Mouse (Mus musculus): ENCODE measurements around the gene Fktn. TPM values are rescaled to one million over a fixed set of nuclear protein-coding genes. Genes with fewer than 3 reads are reported as not detected.

Gene Fktn
- polyA plus RNA-seq, 1 experiment from 2014 or later: 3.4 TPM

DNA sequence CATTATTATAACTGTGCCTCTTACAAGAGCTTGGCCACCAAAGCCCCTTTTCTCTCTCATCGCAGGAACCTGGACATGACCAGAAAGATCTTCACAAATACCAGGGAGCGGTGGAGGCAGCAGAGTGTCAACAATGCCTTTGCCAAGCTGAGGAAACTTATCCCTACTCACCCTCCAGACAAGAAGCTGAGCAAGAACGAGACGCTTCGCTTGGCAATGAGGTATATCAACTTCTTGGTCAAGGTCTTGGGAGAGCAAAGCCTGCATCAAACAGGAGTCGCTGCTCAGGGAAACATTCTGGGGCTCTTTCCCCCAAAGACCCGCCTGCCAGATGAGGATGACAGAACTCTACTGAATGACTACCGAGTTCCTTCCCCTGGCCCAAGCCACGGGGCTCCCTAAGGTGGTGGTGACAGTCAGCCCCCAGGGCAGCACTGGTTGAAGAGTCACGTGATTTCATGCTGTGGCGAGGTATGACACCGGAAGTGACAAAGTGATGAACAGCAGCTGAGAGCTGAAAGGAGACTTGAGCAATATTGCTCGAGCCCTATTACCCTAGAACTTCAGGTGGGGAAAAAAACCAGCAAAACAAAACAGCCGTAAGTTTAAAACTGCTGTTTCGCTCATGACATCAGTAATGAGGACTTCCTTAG, 72.1 kb downstream of the Fktn start:
- no peak overlapping the region for H3K4me3 ChIP-seq (ENCODE audit: low read depth, low read length)
- H3K9ac ChIP-seq (ENCODE audit: low read depth, low read length): no peak overlapping the region
- WGBS (ENCODE audit: insufficient replicate concordance): 54% methylated on average over 15 of the region's 15 CpGs
- no peak for ATAC-seq (ENCODE audit: low read depth)
- no peaks in the 10 kb centered on the region for H3K4me1 ChIP-seq (ENCODE audit: control insufficient read depth, low read depth, low read length)
- H3K4me2 ChIP-seq (ENCODE audit: low read depth, low read length): no peak overlapping the region
- no peaks in the 10 kb centered on the region for H3K9me3 ChIP-seq (replicated peaks; ENCODE audit: control insufficient read depth, low read length)
- H3K36me3 ChIP-seq (ENCODE audit: control insufficient read depth, insufficient read depth): no peaks in the 10 kb centered on the region
- no peak overlapping the region for H3K27ac ChIP-seq (ENCODE audit: low read length)
- H3K27me3 ChIP-seq (ENCODE audit: control insufficient read depth, insufficient read depth, low read depth, low read length): no peaks in the 10 kb centered on the region

DNA sequence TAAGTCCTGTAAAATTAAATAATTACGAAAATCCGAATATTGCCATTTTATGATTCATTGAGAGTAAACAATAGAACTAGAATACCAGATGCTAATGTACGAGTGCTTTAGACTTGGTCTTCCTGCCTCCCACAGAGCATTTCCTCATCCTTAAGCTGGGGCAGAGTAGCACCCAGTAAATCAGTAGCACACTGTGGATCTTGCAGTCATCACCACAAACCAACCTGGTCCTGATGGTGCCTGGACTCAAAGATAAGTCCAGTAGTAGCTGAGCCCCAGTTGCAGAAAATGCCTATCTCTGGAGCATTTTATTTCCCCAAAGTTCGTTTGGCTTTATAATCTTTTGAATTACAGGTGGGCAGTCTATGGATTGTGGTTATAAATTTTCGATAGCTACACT, 73.1 kb downstream of the Fktn start:
- Histone ChIP-seq H3K4me1 (ENCODE audit: control insufficient read depth, low read depth, low read length) (no peaks in the 10 kb centered on the region), H3K27me3 (ENCODE audit: control insufficient read depth, insufficient read depth, low read depth, low read length) (no peaks in the 10 kb centered on the region), H3K4me3 (ENCODE audit: low read depth, low read length) (no peak overlapping the region), H3K9me3 (replicated peaks; ENCODE audit: control insufficient read depth, low read length) (no peaks in the 10 kb centered on the region), H3K36me3 (ENCODE audit: control insufficient read depth, insufficient read depth) (no peaks in the 10 kb centered on the region), H3K9ac (ENCODE audit: low read depth, low read length) (no peak overlapping the region), H3K27ac (ENCODE audit: low read length) (no peak overlapping the region), H3K4me2 (ENCODE audit: low read depth, low read length) (no peak overlapping the region)
- no peak for ATAC-seq (ENCODE audit: low read depth)
- 40% methylated on average over 5 of the region's 5 CpGs for WGBS (ENCODE audit: insufficient replicate concordance)

DNA sequence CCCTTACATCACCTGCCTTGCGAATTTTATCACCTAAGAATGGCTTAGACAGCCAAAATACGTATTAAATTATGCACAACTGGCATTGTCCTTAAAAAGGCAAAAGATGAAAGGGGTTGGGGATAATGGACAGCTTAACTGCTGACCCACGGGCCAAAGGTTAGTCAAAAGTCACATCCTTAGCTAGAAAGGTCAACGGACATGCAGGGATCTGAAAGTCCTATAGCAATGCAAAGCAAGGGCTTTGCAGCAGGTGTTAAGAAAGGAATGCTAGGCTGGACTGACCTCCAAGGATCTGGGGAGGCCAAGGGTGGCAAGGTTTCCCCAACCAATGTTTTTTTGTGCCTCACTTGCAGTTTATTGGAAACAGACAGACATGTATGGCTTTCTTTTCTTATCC, 75.5 kb downstream of the Fktn start:
- no peak for ATAC-seq (ENCODE audit: low read depth)
- H3K27ac ChIP-seq (ENCODE audit: low read length): no peak overlapping the region
- no peaks in the 10 kb centered on the region for H3K4me1 ChIP-seq (ENCODE audit: control insufficient read depth, low read depth, low read length)
- no peak overlapping the region for H3K4me3 ChIP-seq (ENCODE audit: low read depth, low read length)
- no peaks in the 10 kb centered on the region for H3K27me3 ChIP-seq (ENCODE audit: control insufficient read depth, insufficient read depth, low read depth, low read length)
- H3K36me3 ChIP-seq (ENCODE audit: control insufficient read depth, insufficient read depth): no peaks in the 10 kb centered on the region
- no peak overlapping the region for H3K4me2 ChIP-seq (ENCODE audit: low read depth, low read length)
- H3K9me3 ChIP-seq (replicated peaks; ENCODE audit: control insufficient read depth, low read length): no peaks in the 10 kb centered on the region
- no peak overlapping the region for H3K9ac ChIP-seq (ENCODE audit: low read depth, low read length)
- 31% methylated on average over 4 of the region's 4 CpGs for WGBS (ENCODE audit: insufficient replicate concordance)

DNA sequence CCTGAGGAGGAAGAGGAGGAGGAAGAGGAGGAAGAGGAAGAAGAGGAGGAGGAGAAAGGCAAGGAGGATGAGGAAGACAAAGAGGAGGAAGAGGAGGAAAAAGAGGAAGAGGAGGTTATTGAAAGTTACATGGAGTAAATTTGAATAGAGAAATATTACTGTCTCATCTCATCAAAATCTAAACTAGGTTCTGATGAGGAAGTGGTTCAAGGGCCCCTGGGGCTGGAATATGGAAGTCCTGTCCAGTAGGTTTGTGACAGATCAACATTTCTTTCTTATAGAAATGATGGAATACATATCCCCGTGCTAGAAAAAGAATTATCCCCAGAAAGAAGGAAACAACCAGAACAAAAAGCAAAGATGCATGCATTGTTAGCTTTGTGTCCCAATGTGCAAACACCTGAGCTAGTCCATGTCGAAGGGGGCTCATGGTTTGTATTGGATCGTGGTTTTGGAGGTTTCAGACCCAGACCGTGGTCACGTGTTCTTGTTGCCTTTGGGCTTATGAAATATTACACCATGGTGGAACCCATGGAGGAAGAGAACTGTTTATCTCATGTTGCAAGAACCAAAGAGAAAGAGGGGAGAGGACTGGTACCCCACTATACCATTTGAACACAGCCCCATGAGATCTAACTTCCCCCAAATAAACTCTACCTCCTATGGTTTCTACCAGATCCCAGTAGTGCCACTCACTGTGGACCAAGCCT, 80.6 kb downstream of the Fktn start:
- 40% methylated on average over 5 of the region's 5 CpGs for WGBS (ENCODE audit: insufficient replicate concordance)
- H3K9me3 ChIP-seq (replicated peaks; ENCODE audit: control insufficient read depth, low read length): no peaks in the 10 kb centered on the region
- no peak for ATAC-seq (ENCODE audit: low read depth)
- H3K4me1 ChIP-seq (ENCODE audit: control insufficient read depth, low read depth, low read length): no peaks in the 10 kb centered on the region
- H3K4me3 ChIP-seq (ENCODE audit: low read depth, low read length): no peak overlapping the region
- H3K27ac ChIP-seq (ENCODE audit: low read length): no peak overlapping the region
- H3K36me3 ChIP-seq (ENCODE audit: control insufficient read depth, insufficient read depth): no peaks in the 10 kb centered on the region
- no peak overlapping the region for H3K9ac ChIP-seq (ENCODE audit: low read depth, low read length)
- H3K27me3 ChIP-seq (ENCODE audit: control insufficient read depth, insufficient read depth, low read depth, low read length): no peaks in the 10 kb centered on the region
- H3K4me2 ChIP-seq (ENCODE audit: low read depth, low read length): no peak overlapping the region

DNA sequence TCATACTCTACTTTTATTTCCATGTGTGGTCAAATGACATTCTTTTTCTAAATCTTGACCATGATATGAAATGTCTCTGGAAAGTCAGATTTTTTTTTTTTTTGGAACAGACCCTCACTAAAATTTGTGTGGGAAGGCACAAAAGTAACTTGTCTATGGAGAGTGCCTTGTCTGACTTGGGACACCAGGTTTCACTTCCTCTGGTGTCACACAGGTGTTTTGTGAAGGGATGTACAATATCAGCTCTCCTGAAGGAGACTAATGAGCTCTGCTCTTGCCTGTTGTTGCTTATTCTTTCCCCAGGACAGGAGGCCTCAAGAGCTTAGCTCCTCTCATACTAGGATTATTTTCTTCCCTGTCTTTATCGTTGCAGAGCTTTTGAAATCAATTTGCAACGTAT, 81.3 kb downstream of the Fktn start:
- no peaks in the 10 kb centered on the region for H3K9me3 ChIP-seq (replicated peaks; ENCODE audit: control insufficient read depth, low read length)
- no peaks in the 10 kb centered on the region for H3K27me3 ChIP-seq (ENCODE audit: control insufficient read depth, insufficient read depth, low read depth, low read length)
- no peak overlapping the region for H3K4me3 ChIP-seq (ENCODE audit: low read depth, low read length)
- 47% methylated on average over 2 of the region's 2 CpGs for WGBS (ENCODE audit: insufficient replicate concordance)
- H3K27ac ChIP-seq (ENCODE audit: low read length): no peak overlapping the region
- no peak overlapping the region for H3K9ac ChIP-seq (ENCODE audit: low read depth, low read length)
- no peak overlapping the region for H3K4me2 ChIP-seq (ENCODE audit: low read depth, low read length)
- H3K4me1 ChIP-seq (ENCODE audit: control insufficient read depth, low read depth, low read length): no peaks in the 10 kb centered on the region
- no peak for ATAC-seq (ENCODE audit: low read depth)
- H3K36me3 ChIP-seq (ENCODE audit: control insufficient read depth, insufficient read depth): no peaks in the 10 kb centered on the region

DNA sequence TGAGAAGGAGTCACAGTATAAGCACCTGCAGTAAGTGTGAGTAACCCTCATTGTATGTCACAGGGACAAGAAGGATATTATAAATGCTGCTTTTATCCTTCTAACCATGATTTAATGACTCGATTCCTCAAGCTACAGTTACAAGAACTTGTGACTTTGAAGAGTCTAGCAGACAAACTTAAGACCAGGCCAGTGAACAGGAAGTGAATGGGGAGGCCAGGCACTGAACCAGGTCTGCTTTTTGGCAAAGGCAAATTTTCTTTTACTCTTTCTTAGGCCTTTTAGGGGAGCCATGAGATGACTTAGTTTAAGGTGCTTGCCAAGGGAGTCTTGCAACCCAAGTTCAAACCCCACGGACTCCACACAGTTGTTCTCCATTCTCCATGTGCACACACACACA, 81.9 kb downstream of the Fktn start:
- WGBS (ENCODE audit: insufficient replicate concordance): 39% methylated on average over 2 of the region's 2 CpGs
- H3K4me3 ChIP-seq (ENCODE audit: low read depth, low read length): no peak overlapping the region
- H3K27me3 ChIP-seq (ENCODE audit: control insufficient read depth, insufficient read depth, low read depth, low read length): no peaks in the 10 kb centered on the region
- no peak for ATAC-seq (ENCODE audit: low read depth)
- no peak overlapping the region for H3K4me2 ChIP-seq (ENCODE audit: low read depth, low read length)
- no peaks in the 10 kb centered on the region for H3K4me1 ChIP-seq (ENCODE audit: control insufficient read depth, low read depth, low read length)
- no peaks in the 10 kb centered on the region for H3K36me3 ChIP-seq (ENCODE audit: control insufficient read depth, insufficient read depth)
- no peak overlapping the region for H3K27ac ChIP-seq (ENCODE audit: low read length)
- no peaks in the 10 kb centered on the region for H3K9me3 ChIP-seq (replicated peaks; ENCODE audit: control insufficient read depth, low read length)
- H3K9ac ChIP-seq (ENCODE audit: low read depth, low read length): no peak overlapping the region

DNA sequence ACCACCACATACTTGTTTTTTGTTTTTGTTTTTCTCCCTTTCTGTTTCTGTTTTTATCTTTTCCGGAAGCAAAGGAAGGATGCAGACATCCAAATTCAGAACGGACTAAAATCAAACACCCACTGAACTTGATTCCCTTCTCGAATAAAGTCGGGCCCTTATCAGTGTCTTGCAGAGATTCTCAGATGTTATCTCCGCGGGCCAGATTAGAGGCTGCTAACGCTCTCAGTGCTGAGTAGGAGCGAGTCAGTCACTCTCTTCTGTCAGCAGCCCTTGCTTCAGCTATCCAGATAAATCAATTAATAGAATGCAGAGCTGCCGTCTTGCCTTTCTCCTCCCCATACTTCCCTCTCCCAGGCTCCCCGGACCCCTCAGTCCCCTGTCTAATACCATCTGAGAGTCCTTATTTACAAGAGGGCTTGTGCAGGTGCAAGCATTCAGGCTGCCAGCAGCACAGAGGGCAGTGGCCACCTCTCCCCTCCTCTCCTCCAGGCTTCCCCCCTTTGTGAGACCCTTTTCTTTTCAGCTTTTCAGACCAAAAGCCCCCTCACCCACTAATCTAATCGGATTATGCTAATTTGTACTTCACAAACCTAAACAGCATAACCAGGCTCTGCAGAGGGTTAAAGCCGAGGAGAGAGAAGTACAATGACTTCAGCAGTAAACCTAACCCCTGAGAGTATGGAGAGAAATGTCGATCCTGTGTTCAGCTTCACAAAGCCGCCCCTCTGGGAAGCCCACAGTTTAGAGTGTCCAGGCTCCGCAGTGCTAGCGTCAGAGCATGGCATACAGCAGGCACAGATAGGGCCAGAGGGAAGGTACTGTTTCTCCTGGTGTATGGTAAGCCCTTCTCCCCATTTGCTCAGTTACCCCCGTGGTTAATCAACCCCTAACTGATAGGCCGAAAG, 83.3 kb downstream of the Fktn start:
- H3K27me3 ChIP-seq (ENCODE audit: control insufficient read depth, insufficient read depth, low read depth, low read length): no peaks in the 10 kb centered on the region
- no peak for ATAC-seq (ENCODE audit: low read depth)
- 20% methylated on average over 18 of the region's 18 CpGs for WGBS (ENCODE audit: insufficient replicate concordance)
- H3K36me3 ChIP-seq (ENCODE audit: control insufficient read depth, insufficient read depth): no peaks in the 10 kb centered on the region
- H3K27ac ChIP-seq (ENCODE audit: low read length): no peak overlapping the region
- no peaks in the 10 kb centered on the region for H3K9me3 ChIP-seq (replicated peaks; ENCODE audit: control insufficient read depth, low read length)
- H3K9ac ChIP-seq (ENCODE audit: low read depth, low read length): no peak overlapping the region
- H3K4me2 ChIP-seq (ENCODE audit: low read depth, low read length): no peak overlapping the region
- H3K4me1 ChIP-seq (ENCODE audit: control insufficient read depth, low read depth, low read length): no peaks in the 10 kb centered on the region
- H3K4me3 ChIP-seq (ENCODE audit: low read depth, low read length): no peak overlapping the region

DNA sequence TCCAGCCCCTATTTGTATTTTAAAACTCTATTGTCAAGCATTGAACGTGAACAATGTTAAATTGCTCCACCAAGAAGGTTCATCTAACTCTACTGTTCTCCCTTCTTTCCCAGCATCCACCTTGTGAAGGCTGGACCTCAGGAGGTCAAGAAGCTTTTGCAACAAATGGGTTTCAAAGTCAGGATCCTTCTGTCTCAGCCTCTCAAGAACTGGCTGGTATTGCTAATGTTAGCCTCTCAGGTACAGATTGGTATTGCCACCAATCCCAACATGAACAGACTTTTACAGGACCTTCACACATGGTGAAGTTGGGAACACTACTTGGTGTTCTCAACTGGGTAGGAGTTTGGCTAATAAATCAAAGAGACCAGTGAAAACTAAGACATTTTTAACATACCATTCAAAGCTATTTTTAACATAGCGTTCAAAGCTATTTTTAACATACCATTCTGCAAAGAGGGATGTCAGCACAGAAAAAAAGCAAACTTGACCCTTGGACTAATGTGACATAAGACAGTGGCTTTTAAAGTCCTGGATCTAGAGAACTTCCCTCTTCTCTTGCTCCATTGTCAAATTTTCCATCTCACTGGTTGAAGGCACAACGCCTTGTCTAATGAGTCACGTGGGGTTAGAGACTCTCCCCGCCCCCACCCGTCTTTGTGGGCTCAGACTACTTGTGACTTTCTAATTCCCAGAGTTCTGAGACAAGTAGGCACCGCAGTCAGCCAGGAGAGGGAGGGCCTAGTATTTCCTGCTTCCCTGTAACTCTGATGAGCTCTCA, 85.3 kb downstream of the Fktn start:
- H3K27ac ChIP-seq (ENCODE audit: low read length): no peak overlapping the region
- H3K9me3 ChIP-seq (replicated peaks; ENCODE audit: control insufficient read depth, low read length): no peaks in the 10 kb centered on the region
- H3K27me3 ChIP-seq (ENCODE audit: control insufficient read depth, insufficient read depth, low read depth, low read length): no peaks in the 10 kb centered on the region
- H3K9ac ChIP-seq (ENCODE audit: low read depth, low read length): no peak overlapping the region
- WGBS (ENCODE audit: insufficient replicate concordance): 38% methylated on average over 7 of the region's 7 CpGs
- no peak overlapping the region for H3K4me2 ChIP-seq (ENCODE audit: low read depth, low read length)
- no peak for ATAC-seq (ENCODE audit: low read depth)
- no peaks in the 10 kb centered on the region for H3K4me1 ChIP-seq (ENCODE audit: control insufficient read depth, low read depth, low read length)
- H3K36me3 ChIP-seq (ENCODE audit: control insufficient read depth, insufficient read depth): no peaks in the 10 kb centered on the region
- no peak overlapping the region for H3K4me3 ChIP-seq (ENCODE audit: low read depth, low read length)
